Mouse (Mus musculus): ENCODE measurements around the gene Hoxd8.

Gene Hoxd8

GRCm38 (mm10) chr2:74686988-74687697 lies 17.3 kb upstream of the Hoxd8 start:
- DNase-seq: no peak

- DNase-seq: no peak
Measured at GRCm38 (mm10) chr2:74687698-74688555, 16.5 kb upstream of the Hoxd8 start.

GRCm38 (mm10) chr2:74688795-74689573 lies 15.4 kb upstream of the Hoxd8 start:
- no peak for DNase-seq

- no peak for DNase-seq
Measured at GRCm38 (mm10) chr2:74689574-74690337, 14.7 kb upstream of the Hoxd8 start.

GRCm38 (mm10) chr2:74690338-74690716 lies 14.1 kb upstream of the Hoxd8 start:
- no peak for DNase-seq

- no peak for DNase-seq
Measured at GRCm38 (mm10) chr2:74691022-74691951, 13.1 kb upstream of the Hoxd8 start, which contains the start of gene Hoxd10. Gene Hoxd10 (plus strand): TSS chr2:74691924.

- DNase-seq: no peak
Measured at GRCm38 (mm10) chr2:74691995-74692807, 12.2 kb upstream of the Hoxd8 start.

GRCm38 (mm10) chr2:74692808-74693431 lies 11.5 kb upstream of the Hoxd8 start:
- DNase-seq: no peak

GRCm38 (mm10) chr2:74693432-74693827 lies 11.0 kb upstream of the Hoxd8 start:
- DNase-seq: no peak

GRCm38 (mm10) chr2:74694066-74694465 lies 10.3 kb upstream of the Hoxd8 start:
- DNase-seq: no peak

GRCm38 (mm10) chr2:74695383-74695782 lies 9.0 kb upstream of the Hoxd8 start:
- DNase-seq: no peak

GRCm38 (mm10) chr2:74695813-74696430 lies 8.5 kb upstream of the Hoxd8 start:
- no peak for DNase-seq

GRCm38 (mm10) chr2:74696442-74697335 lies 7.7 kb upstream of the Hoxd8 start:
- no peak for DNase-seq

GRCm38 (mm10) chr2:74697567-74698121 lies 6.8 kb upstream of the Hoxd8 start, which contains the start of gene Hoxd9:
Gene Hoxd9 (plus strand): TSS chr2:74697727.
- DNase-seq: no peak

- no peak for DNase-seq
Measured at GRCm38 (mm10) chr2:74698201-74699052, 6.0 kb upstream of the Hoxd8 start.

GRCm38 (mm10) chr2:74699053-74699430 lies 5.4 kb upstream of the Hoxd8 start:
- DNase-seq: no peak

Data from right cerebral cortex, postnatal 14 days (tissue).